Mouse (Mus musculus): ENCODE data around the gene Coro7.

DNA sequence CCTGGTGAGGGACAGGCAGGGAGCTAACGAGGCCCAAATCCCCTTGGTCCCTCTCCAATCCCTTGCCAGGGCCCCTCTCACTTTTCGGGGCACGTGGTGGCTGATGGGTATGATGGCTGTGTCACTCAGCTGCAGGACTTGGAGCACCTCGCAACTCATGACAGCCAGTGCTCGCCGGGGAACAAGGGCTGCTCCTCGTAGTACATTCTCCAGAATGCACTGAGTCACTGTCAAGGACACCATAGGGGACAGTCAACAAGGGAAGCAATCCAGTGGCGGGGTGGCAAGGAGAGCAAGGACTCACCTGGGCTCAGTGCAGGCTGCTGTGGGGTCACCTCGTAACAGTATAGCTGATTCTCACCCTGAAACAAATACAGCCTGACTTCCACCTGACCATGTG is 44.9 kb downstream of the Coro7 start:
- TF ChIP-seq CTCF (IDR thresholded peaks at IDR 0.05; ENCODE audit: low read depth), result no peak
- no peak for TF ChIP-seq EP300 (IDR thresholded peaks at IDR 0.05; ENCODE audit: low read depth)
